Mouse (Mus musculus) hindbrain, embryonic 11.5 days (tissue): Measurements from ENCODE around the gene Arsg. TPM values are rescaled to one million over a fixed set of nuclear protein-coding genes. Genes with fewer than 3 reads are reported as not detected.

Source experiments
- ATAC-seq: fragments of 200-750 bp; cut with Nextera tagmentation; 2 replicates; pipeline ENCODE4 v1.8.0; 2017; ENCODE audit warnings: mild to moderate bottlenecking, moderate TSS enrichment, moderate library complexity; ENCODE audit not compliant: low FRiP score
- DNase-seq: peaks from one replicate; pipeline ENCODE4 v3.0.0-alpha.2; 2015; ENCODE audit warnings: low spot score
- H3K27ac ChIP-seq: fragments of 300-500 bp; sonication (generic); 2 replicates; pipeline ENCODE4 v1.5.1; 2014; ENCODE audit warnings: mild to moderate bottlenecking, low read depth, low read length
- H3K27me3 ChIP-seq: fragments of 300-500 bp; sonication (generic); 2 replicates; pipeline ENCODE4 v1.6.1; 2014; ENCODE audit warnings: mild to moderate bottlenecking, low read length, moderate library complexity, mixed read lengths; ENCODE audit not compliant: control insufficient read depth, insufficient read depth
- H3K36me3 ChIP-seq: fragments of 300-500 bp; sonication (generic); 2 replicates; pipeline ENCODE4 v1.6.1; 2014; ENCODE audit warnings: mild to moderate bottlenecking, low read length, moderate library complexity, mixed read lengths; ENCODE audit not compliant: control insufficient read depth, insufficient read depth
- H3K4me1 ChIP-seq: fragments of 300-500 bp; sonication (generic); replicated peaks from 2 replicates; pipeline ENCODE4 v1.6.1; 2014; ENCODE audit warnings: low read length, mixed read lengths; ENCODE audit not compliant: control insufficient read depth, insufficient read depth
- H3K4me2 ChIP-seq: fragments of 300-500 bp; sonication (generic); replicated peaks from 2 replicates; pipeline ENCODE4 v1.6.1; 2014; ENCODE audit warnings: mild to moderate bottlenecking, low read depth, low read length
- H3K4me3 ChIP-seq: fragments of 300-500 bp; sonication (generic); 2 replicates; pipeline ENCODE4 v1.5.1; 2014; ENCODE audit warnings: low read depth, low read length
- H3K9ac ChIP-seq: fragments of 300-500 bp; sonication (generic); 2 replicates; pipeline ENCODE4 v1.6.1; 2014; ENCODE audit warnings: low read depth, low read length
- H3K9me3 ChIP-seq: fragments of 300-500 bp; sonication (generic); 2 replicates; pipeline ENCODE4 v1.6.1; 2016; ENCODE audit warnings: low read length; ENCODE audit not compliant: control insufficient read depth
- WGBS: fragments of 180-500 bp; shearing (Covaris S2); extraction: QIAGEN DNeasy Blood & Tissue Kit; methylation state at CpG from one replicate; pipeline ENCODE4 v1.1.7; 2014; 5-methylcytosine and 5-hydroxymethylcytosine counted together
- polyA plus RNA-seq: library from polyadenylated mRNA; unstranded; fragments of >200 nt; fragmentation: Nextera tagmentation; extraction: Ambion mirVana; gene quantifications from 2 replicates; pipeline ENCODE4 v1.2.1, GENCODE M21; 2014

The Arsg gene
- polyA plus RNA-seq, 1 experiment from 2014 or later = 4.2 TPM

- ATAC-seq (no peak), DNase-seq (no peak)
- Histone ChIP-seq H3K27me3 (no peaks in the 10 kb centered on the region), H3K9ac (no peak overlapping the region), H3K4me3 (no peak overlapping the region), H3K36me3 (no peaks in the 10 kb centered on the region), H3K27ac (no peak overlapping the region), H3K4me2 (no peak overlapping the region), H3K4me1 (no peaks in the 10 kb centered on the region), H3K9me3 (no peaks in the 10 kb centered on the region)
- WGBS = 77% methylated on average over 2 of the region's 2 CpGs
Measured at GRCm38 (mm10) chr11:109586424-109586823, 113.2 kb downstream of the Arsg start.

GRCm38 (mm10) chr11:109587019-109587418, 113.8 kb downstream of the Arsg start:
- no peak for DNase-seq
- Histone ChIP-seq H3K9me3 (no peaks in the 10 kb centered on the region), H3K9ac (no peak overlapping the region), H3K4me3 (no peak overlapping the region), H3K27ac (no peak overlapping the region), H3K27me3 (no peaks in the 10 kb centered on the region), H3K36me3 (no peaks in the 10 kb centered on the region), H3K4me2 (no peak overlapping the region), H3K4me1 (no peaks in the 10 kb centered on the region)
- no peak for ATAC-seq
- WGBS = 63% methylated on average over 13 of the region's 13 CpGs

- H3K36me3 ChIP-seq = no peaks in the 10 kb centered on the region
- no peak overlapping the region for H3K4me2 ChIP-seq
- no peaks in the 10 kb centered on the region for H3K4me1 ChIP-seq
- ATAC-seq (no peak), DNase-seq (no peak)
- no peak overlapping the region for H3K27ac ChIP-seq
- no peak overlapping the region for H3K4me3 ChIP-seq
- no peak overlapping the region for H3K9ac ChIP-seq
- WGBS = 75% methylated on average over 15 of the region's 15 CpGs
- H3K9me3 ChIP-seq = no peaks in the 10 kb centered on the region
- no peaks in the 10 kb centered on the region for H3K27me3 ChIP-seq
Measured at GRCm38 (mm10) chr11:109587638-109588374, 114.6 kb downstream of the Arsg start.

GRCm38 (mm10) chr11:109590012-109590411, 116.8 kb downstream of the Arsg start:
- Histone ChIP-seq H3K36me3 (no peaks in the 10 kb centered on the region), H3K9ac (no peak overlapping the region), H3K27ac (no peak overlapping the region), H3K4me2 (no peak overlapping the region), H3K27me3 (no peaks in the 10 kb centered on the region), H3K4me3 (no peak overlapping the region), H3K4me1 (no peaks in the 10 kb centered on the region; the same call in 1 of the 2 replicates), H3K9me3 (no peaks in the 10 kb centered on the region)
- WGBS = 82% methylated on average over 8 of the region's 8 CpGs
- DNase-seq (no peak), ATAC-seq (no peak)

GRCm38 (mm10) chr11:109591511-109591910, 118.3 kb downstream of the Arsg start:
- Histone ChIP-seq H3K9me3 (no peaks in the 10 kb centered on the region), H3K27me3 (no peaks in the 10 kb centered on the region), H3K4me1 (no peaks in the 10 kb centered on the region; the same call in 1 of the 2 replicates), H3K36me3 (no peaks in the 10 kb centered on the region), H3K4me2 (no peak overlapping the region), H3K9ac (no peak overlapping the region), H3K27ac (no peak overlapping the region), H3K4me3 (no peak overlapping the region)
- no peak for DNase-seq
- no peak for ATAC-seq
- 82% methylated on average over 4 of the region's 4 CpGs for WGBS

- Histone ChIP-seq H3K4me2 (no peak overlapping the region), H3K9ac (no peak overlapping the region), H3K36me3 (no peaks in the 10 kb centered on the region), H3K27me3 (no peaks in the 10 kb centered on the region), H3K27ac (no peak overlapping the region), H3K9me3 (no peaks in the 10 kb centered on the region), H3K4me3 (no peak overlapping the region), H3K4me1 (no peaks in the 10 kb centered on the region; the same call in 1 of the 2 replicates)
- WGBS = 66% methylated on average over 6 of the region's 6 CpGs
- ATAC-seq = no peak
- no peak for DNase-seq
Measured at GRCm38 (mm10) chr11:109593200-109593981, 120.2 kb downstream of the Arsg start.

GRCm38 (mm10) chr11:109594761-109595160, 121.6 kb downstream of the Arsg start:
- Histone ChIP-seq H3K27ac (no peak overlapping the region), H3K9me3 (no peaks in the 10 kb centered on the region), H3K4me2 (no peak overlapping the region), H3K27me3 (no peaks in the 10 kb centered on the region), H3K9ac (no peak overlapping the region), H3K36me3 (no peaks in the 10 kb centered on the region), H3K4me3 (no peak overlapping the region), H3K4me1 (no peaks in the 10 kb centered on the region; the same call in 1 of the 2 replicates)
- DNase-seq = no peak
- 94% methylated on average over 8 of the region's 8 CpGs for WGBS
- no peak for ATAC-seq

- H3K4me3 ChIP-seq = no peak overlapping the region
- no peak overlapping the region for H3K9ac ChIP-seq
- H3K27me3 ChIP-seq = no peaks in the 10 kb centered on the region
- no peaks in the 10 kb centered on the region for H3K4me1 ChIP-seq
- H3K36me3 ChIP-seq = no peaks in the 10 kb centered on the region
- ATAC-seq = no peak
- H3K9me3 ChIP-seq = no peaks in the 10 kb centered on the region
- no peak overlapping the region for H3K4me2 ChIP-seq
- WGBS = 85% methylated on average over 12 of the region's 12 CpGs
- DNase-seq = no peak
- no peak overlapping the region for H3K27ac ChIP-seq
Measured at GRCm38 (mm10) chr11:109598778-109599570, 125.8 kb downstream of the Arsg start.
